Mouse (Mus musculus) kidney, adult 2 months (tissue): ENCODE data around the gene Them7.

Source experiments
- CTCF ChIP-seq: fragments of 200-500 bp; conservative IDR thresholded peaks from 2 replicates; pipeline ENCODE4 v1.5.1; 2011; ENCODE audit warnings: low read depth, mild to moderate bottlenecking, control low read depth, low read length, moderate library complexity, mixed read lengths; ENCODE audit not compliant: insufficient read depth, insufficient read length
- POLR2A ChIP-seq: fragments of 200-500 bp; IDR thresholded peaks from one replicate; pipeline ENCODE4 v1.6.1; 2011; ENCODE audit warnings: low read depth, low read length, control low read depth

DNA sequence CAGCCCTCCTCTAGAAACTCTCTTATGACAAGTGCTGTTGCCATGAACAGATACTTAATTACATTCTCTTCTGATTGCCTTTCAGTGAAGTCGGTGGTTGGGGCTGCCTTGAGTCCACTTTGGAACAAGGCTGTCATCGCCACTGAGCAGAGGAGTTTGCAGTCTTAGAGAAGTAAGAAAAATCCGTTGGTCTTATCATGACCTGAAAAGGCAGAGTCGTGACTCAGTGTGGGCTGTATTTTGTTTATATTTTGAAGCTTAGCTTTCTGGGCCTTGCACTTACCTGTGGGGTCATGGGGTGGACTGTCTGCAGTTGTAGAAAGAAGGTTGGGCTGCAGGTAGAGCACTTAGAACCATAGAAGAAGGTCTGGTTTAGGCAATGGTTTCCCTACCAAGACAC, 31.3 kb downstream of the Them7 start:
- no peak for TF ChIP-seq CTCF
- no peak for TF ChIP-seq POLR2A
